Mouse (Mus musculus) neural tube, embryonic 14.5 days (tissue): ENCODE results near the gene Tmem127. TPM values are rescaled to one million over a fixed set of nuclear protein-coding genes. Genes with fewer than 3 reads are reported as not detected.
"Not testable (repeated sequence)": the region's sequence is repeated elsewhere in the genome, so short reads cannot be mapped to it uniquely, and the experiment has no call there.

Experiments used
- ATAC-seq: fragments of 200-750 bp; cut with Nextera tagmentation; 2 replicates; pipeline ENCODE4 v1.8.0; 2017; ENCODE audit warnings: low read depth, mild to moderate bottlenecking, moderate TSS enrichment, moderate library complexity
- H3K27ac ChIP-seq: fragments of 300-500 bp; sonication (generic); 2 replicates; pipeline ENCODE4 v1.5.1; 2014; ENCODE audit warnings: low read depth, mild to moderate bottlenecking, control low read depth, low read length, moderate library complexity, mixed read lengths
- H3K27me3 ChIP-seq: fragments of 300-500 bp; sonication (generic); 2 replicates; pipeline ENCODE4 v1.6.1; 2014; ENCODE audit warnings: low read length; ENCODE audit not compliant: control insufficient read depth, insufficient read depth
- H3K36me3 ChIP-seq: fragments of 300-500 bp; sonication (generic); 2 replicates; pipeline ENCODE4 v1.6.1; 2014; ENCODE audit warnings: low read length, mixed read lengths; ENCODE audit not compliant: control insufficient read depth, insufficient read depth
- H3K4me1 ChIP-seq: fragments of 300-500 bp; sonication (generic); 2 replicates; pipeline ENCODE4 v1.6.1; 2014; ENCODE audit warnings: low read length; ENCODE audit not compliant: control insufficient read depth, insufficient read depth
- H3K4me2 ChIP-seq: fragments of 300-500 bp; sonication (generic); 2 replicates; pipeline ENCODE4 v1.6.1; 2014; ENCODE audit warnings: mild to moderate bottlenecking, low read depth, low read length, control low read depth
- H3K4me3 ChIP-seq: fragments of 300-500 bp; sonication (generic); 2 replicates; pipeline ENCODE4 v1.5.1; 2014; ENCODE audit warnings: low read depth, low read length, control low read depth, mixed read lengths
- H3K9ac ChIP-seq: fragments of 300-500 bp; sonication (generic); replicated peaks from 2 replicates; pipeline ENCODE4 v1.6.1; 2014; ENCODE audit warnings: low read depth, mild to moderate bottlenecking, control low read depth, low read length, mixed read lengths
- H3K9me3 ChIP-seq: fragments of 300-500 bp; sonication (generic); 2 replicates; pipeline ENCODE4 v1.6.1; 2016; ENCODE audit warnings: low read length; ENCODE audit not compliant: control insufficient read depth
- WGBS: fragments of 180-500 bp; shearing (Covaris S2); extraction: QIAGEN DNeasy Blood & Tissue Kit; methylation state at CpG from one replicate; pipeline ENCODE4 v1.1.7; 2014; 5-methylcytosine and 5-hydroxymethylcytosine counted together
- polyA plus RNA-seq: library from polyadenylated mRNA; unstranded; fragments of >200 nt; fragmentation: Nextera tagmentation; extraction: Ambion mirVana; gene quantifications from 2 replicates; pipeline ENCODE4 v1.2.1, GENCODE M21; 2014

The Tmem127 gene
- polyA plus RNA-seq: 35.1 and 48.8 TPM in 2 replicates

DNA sequence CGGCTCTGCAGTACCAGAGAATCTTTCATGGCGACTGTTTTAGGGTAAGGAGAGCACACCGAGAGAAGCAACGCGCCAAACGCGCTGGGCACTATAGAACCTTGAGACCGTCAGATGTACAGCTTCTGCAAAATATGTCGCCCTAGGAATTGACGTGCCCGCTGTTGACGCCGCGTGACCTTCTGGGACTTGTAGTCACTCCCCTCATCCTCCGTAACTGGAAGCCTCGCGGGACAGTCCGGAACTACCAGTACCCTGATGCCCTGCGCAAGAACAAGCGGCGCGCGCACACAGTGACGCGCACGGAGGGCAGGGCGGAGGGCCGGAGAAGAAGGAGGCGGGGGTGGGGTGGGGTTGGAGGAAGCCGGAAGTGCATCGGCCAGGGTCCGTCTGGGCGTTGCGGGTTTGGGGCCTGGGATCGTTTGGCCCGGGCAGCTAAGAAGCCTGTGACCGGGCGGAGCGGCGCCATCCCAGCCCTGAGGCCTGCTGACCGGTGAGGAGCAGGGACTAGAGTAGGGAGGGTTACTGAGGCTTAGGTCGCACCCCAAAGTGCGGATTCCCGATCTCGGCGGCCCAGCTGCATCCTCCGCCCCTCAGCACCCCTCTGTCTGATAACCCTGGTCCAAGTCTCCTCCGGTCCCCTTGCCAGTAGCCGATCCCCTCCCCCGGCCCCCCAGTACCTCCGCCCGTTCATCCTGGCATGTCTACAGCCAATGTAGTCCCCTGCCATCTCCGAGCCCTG is at the start of gene Tmem127, which contains the start of gene Ciao1:
Gene Tmem127, plus strand, starts transcription at position 317 of the 742 bp plus-strand sequence.
Gene Ciao1, minus strand, starts transcription at position 225 of the 742 bp plus-strand sequence.
- H3K27me3 ChIP-seq: no peaks in the 10 kb centered on the region
- WGBS: under 1% methylated on average over 53 of the region's 53 CpGs
- peaks cover 20% of the 10 kb centered on the region for H3K4me1 ChIP-seq
- H3K27ac ChIP-seq: peak within 1 kb of the TSS; percentile 78
- no peaks in the 10 kb centered on the region for H3K9me3 ChIP-seq
- peaks cover 13% of the 10 kb centered on the region for H3K36me3 ChIP-seq
- H3K4me3 ChIP-seq: peak within 1 kb of the TSS; percentile 81
- peak within 1 kb of the TSS; percentile 86 for H3K4me2 ChIP-seq
- ATAC-seq: peak; percentile 99
- peak within 1 kb of the TSS; percentile 87 for H3K9ac ChIP-seq

DNA sequence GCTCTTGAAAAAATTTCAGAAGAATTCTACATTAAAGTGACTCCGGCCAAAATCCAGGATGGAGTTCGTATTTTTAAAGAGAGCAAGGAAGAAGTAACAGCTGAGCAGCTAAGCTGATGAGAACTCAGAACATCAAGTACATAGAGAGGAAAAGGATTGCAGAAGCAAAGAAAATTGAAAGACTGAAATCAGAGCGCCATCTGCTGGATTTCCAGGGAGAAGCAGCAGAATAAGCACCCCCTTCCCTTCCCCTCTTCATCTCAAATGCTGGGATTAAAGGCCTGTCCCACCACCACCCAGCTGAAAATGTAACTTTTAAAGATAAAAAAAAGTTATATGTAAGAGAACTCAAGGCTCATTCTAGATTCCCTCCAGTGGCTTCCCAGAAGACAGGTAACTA is 42.8 kb upstream of the Tmem127 start:
- WGBS: 39% methylated on average over 3 of the region's 3 CpGs
- peaks cover 7% of the 10 kb centered on the region; the same call in 1 of the 2 replicates for H3K4me1 ChIP-seq
- no peaks in the 10 kb centered on the region for H3K9me3 ChIP-seq
- no peak overlapping the region for H3K27ac ChIP-seq
- no peak overlapping the region for H3K9ac ChIP-seq
- no peaks in the 10 kb centered on the region for H3K27me3 ChIP-seq
- no peak for ATAC-seq
- H3K4me3 ChIP-seq: no peak overlapping the region
- H3K36me3 ChIP-seq: no peaks in the 10 kb centered on the region
- H3K4me2 ChIP-seq: no peak overlapping the region

DNA sequence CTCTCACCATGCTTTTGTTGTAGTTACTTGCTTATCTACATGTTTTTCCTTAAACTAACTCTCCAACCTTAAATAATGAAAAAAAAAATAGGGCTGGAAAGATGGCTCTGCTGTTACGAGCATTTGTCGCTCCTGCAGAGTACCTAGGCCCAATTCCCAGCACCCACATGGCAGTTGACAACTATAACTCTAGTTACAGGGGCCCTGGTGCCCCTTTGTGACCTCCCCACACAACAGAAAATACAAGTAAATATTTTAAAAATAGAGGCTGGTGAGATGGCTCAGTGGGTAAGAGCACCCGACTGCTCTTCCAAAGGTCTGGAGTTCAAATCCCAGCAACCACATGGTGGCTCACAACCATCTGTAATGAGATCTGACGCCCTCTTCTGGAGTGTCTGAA is 41.8 kb upstream of the Tmem127 start:
- not testable (repeated sequence) for H3K4me2 ChIP-seq, H3K36me3 ChIP-seq, H3K9ac ChIP-seq, H3K27ac ChIP-seq, H3K4me3 ChIP-seq, ATAC-seq, H3K9me3 ChIP-seq, H3K27me3 ChIP-seq, H3K4me1 ChIP-seq
- WGBS: 97% methylated on average over 4 of the region's 4 CpGs

DNA sequence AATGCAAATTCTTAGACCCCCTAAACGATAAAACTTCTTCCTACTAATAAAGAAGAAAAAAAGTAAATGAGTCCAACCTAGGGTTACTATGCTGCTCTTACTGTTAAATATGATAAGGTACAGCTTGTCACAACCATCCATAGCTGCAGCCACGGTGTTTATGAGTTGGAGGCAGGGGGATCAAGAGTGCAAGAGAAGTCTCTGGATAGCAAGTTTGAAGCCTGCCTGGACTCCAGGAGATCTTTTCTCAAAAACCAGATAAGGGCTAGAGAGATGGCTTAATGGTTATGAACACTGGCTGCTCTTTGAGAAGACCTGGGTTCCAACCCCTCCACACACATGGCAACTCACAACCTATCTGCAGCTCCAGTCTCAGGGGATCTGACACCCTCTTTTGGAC is 40.8 kb upstream of the Tmem127 start:
- no peak overlapping the region for H3K4me3 ChIP-seq
- 97% methylated on average over 2 of the region's 2 CpGs for WGBS

DNA sequence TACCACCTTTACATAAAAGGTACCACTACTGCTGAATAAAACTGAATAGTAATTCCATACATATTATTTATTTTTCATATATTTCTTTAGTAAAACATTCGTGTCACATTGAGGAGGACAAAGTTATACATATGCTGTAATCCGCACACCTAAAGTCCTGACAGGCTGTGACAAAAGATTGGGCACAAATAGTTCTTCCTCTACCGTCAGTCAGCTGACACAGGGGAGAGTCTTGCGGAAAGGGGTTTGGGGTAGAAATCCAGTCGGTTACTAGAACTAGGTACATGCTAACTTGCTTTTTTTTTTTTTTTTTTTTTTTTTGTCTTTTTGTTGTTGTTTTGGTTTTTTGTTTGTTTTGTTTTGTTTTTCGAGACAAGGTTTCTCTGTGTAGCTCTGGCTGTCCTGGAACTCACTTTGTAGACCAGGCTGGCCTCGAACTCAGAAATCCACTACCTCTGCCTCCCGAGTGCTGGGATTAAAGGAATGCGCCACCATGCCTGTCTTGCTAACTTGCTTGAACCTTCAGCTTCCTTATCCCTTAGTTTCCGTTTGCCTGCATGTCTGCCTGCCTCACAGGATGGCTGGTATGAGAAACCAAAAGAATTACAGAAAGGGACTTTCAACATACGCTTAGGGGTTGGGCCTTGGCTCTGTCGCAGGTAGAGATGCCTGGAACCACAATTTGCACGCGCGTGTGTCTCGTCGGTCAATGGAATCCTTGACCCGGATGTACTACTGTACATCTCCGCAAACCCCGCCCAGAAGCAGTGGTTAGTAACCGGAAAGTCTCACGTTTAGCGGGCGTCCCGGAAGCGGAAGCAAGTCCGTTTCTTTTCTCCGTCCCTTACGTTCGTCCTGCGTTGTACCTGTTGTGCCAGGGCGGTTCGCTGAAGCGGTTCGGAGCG is 39.9 kb upstream of the Tmem127 start, which contains the start of the genes 1810024B03Rik and Snrnp200:
Gene 1810024B03Rik, minus strand, starts transcription at position 734 of the 905 bp plus-strand sequence.
Gene Snrnp200, plus strand, starts transcription at position 840 of the 905 bp plus-strand sequence.
- H3K27me3 ChIP-seq: no peaks in the 10 kb centered on the region
- H3K9me3 ChIP-seq: no peaks in the 10 kb centered on the region
- peak within 1 kb of the TSS; percentile 71 for H3K9ac ChIP-seq
- WGBS: 12% methylated on average over 36 of the region's 36 CpGs
- peak within 1 kb of the TSS; percentile 70 for H3K4me3 ChIP-seq
- peak within 1 kb of the TSS; percentile 82 for H3K4me2 ChIP-seq
- peak within 1 kb of the TSS; percentile 62; the same call in 1 of the 2 replicates for H3K27ac ChIP-seq
- peaks cover 23% of the 10 kb centered on the region for H3K36me3 ChIP-seq
- peak; percentile 99 for ATAC-seq
- H3K4me1 ChIP-seq: peaks cover 7% of the 10 kb centered on the region; the same call in 1 of the 2 replicates

More for the DNA sequence above, 40.8 kb upstream of the Tmem127 start:
- H3K27ac ChIP-seq: no peak overlapping the region
- peaks cover 15% of the 10 kb centered on the region for H3K36me3 ChIP-seq
- H3K4me2 ChIP-seq: no peak overlapping the region
- H3K27me3 ChIP-seq: no peaks in the 10 kb centered on the region
- ATAC-seq: no peak
- H3K4me1 ChIP-seq: peaks cover 7% of the 10 kb centered on the region; the same call in 1 of the 2 replicates
- no peak overlapping the region for H3K9ac ChIP-seq
- no peaks in the 10 kb centered on the region for H3K9me3 ChIP-seq

DNA sequence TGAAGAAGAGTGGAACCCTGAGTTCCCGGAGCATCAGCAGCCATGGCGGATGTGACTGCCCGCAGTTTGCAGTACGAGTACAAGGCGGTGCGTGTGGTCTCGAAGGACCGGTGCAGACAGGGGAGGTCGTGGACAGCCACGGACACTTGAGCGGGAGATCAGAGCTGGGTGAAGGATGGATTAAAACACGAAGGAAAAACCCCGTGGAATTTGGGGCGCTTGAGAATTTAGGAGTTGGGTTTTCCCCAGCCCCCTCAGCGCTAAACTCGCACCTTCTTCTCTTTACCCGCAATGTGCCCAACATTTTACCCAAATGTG is 39.3 kb upstream of the Tmem127 start:
- no peaks in the 10 kb centered on the region for H3K9me3 ChIP-seq
- H3K9ac ChIP-seq: peak overlapping the region; percentile 71
- WGBS: under 1% methylated on average over 17 of the region's 17 CpGs
- peak overlapping the region; percentile 56; the same call in 1 of the 2 replicates for H3K27ac ChIP-seq
- H3K4me1 ChIP-seq: peaks cover 7% of the 10 kb centered on the region; the same call in 1 of the 2 replicates
- H3K36me3 ChIP-seq: peaks cover 27% of the 10 kb centered on the region
- ATAC-seq: no peak
- H3K27me3 ChIP-seq: no peaks in the 10 kb centered on the region
- peak overlapping the region; percentile 82 for H3K4me2 ChIP-seq
- H3K4me3 ChIP-seq: peak overlapping the region; percentile 70

DNA sequence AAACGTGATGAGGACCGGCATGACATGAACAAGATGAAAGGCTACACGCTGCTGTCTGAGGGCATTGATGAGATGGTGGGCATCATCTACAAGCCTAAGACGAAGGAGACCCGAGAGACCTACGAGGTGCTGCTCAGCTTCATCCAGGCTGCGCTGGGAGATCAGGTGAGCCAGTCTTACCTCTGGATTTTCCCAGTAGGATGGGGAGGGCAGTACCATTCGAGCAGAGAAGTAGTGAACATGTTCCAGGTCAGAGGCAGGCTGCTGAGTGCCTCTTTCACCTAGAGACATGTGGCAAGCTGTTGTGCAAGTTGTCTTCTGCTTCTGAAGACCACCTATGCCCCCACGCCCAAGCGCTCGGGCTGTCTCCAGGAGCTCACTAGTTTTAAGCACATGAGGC is 37.0 kb upstream of the Tmem127 start:
- H3K4me1 ChIP-seq: peaks cover 7% of the 10 kb centered on the region; the same call in 1 of the 2 replicates
- 97% methylated on average over 11 of the region's 11 CpGs for WGBS
- H3K4me2 ChIP-seq: no peak overlapping the region
- no peak overlapping the region for H3K4me3 ChIP-seq
- ATAC-seq: no peak
- H3K9ac ChIP-seq: no peak overlapping the region
- H3K9me3 ChIP-seq: no peaks in the 10 kb centered on the region
- H3K27me3 ChIP-seq: no peaks in the 10 kb centered on the region
- H3K36me3 ChIP-seq: peaks cover 40% of the 10 kb centered on the region
- no peak overlapping the region for H3K27ac ChIP-seq

DNA sequence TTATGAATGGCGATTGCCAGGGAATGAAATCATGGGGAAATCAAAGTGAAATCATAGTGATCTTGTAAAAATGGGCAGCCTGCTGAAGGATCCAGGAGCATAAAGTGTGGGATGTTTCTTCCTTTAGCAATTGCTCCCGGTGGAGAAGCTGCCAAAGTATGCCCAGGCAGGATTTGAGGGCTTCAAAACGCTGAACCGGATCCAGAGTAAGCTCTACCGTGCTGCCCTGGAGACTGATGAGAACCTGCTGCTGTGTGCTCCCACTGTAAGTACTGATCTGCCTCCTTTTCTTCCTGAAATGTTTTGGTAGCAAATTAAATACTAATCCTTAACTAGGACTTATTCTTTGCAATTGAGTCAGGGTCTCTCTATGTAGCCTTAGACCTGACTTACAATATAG is 30.0 kb upstream of the Tmem127 start:
- H3K27ac ChIP-seq: no peak overlapping the region
- over 99% methylated on average over 5 of the region's 5 CpGs for WGBS
- H3K27me3 ChIP-seq: no peaks in the 10 kb centered on the region
- peaks cover 71% of the 10 kb centered on the region for H3K36me3 ChIP-seq
- H3K9ac ChIP-seq: no peak overlapping the region
- no peak for ATAC-seq
- no peaks in the 10 kb centered on the region for H3K9me3 ChIP-seq
- no peaks in the 10 kb centered on the region for H3K4me1 ChIP-seq
- H3K4me3 ChIP-seq: no peak overlapping the region
- no peak overlapping the region for H3K4me2 ChIP-seq
